17 mouse cellular contexts compared by ENCODE assay signal in genomic region chr8:8491908-8492307, GRCm38 (mm10).
"Had no signal": no experiment of that assay in that cellular context is flagged by ENCODE, and none has a peak within 500 bp of the region (broad histone marks: within the 10 kb centered on the region; RNA-seq: fewer than 3 reads in every experiment).

No protein-coding gene starts in this region.

- H3K9ac ChIP-seq: liver, postnatal 0 days; lung, embryonic 15.5 days; midbrain, embryonic 12.5 days; neural tube, embryonic 12.5 days; stomach, embryonic 15.5 days had no signal

- H3K36me3 ChIP-seq: lung, embryonic 15.5 days; midbrain, embryonic 12.5 days; neural tube, embryonic 12.5 days; stomach, embryonic 15.5 days had no signal

- H3K27me3 ChIP-seq: stomach, embryonic 15.5 days had no signal

- H3K27ac ChIP-seq: lung, embryonic 15.5 days; macrophage; midbrain, embryonic 12.5 days; neural tube, embryonic 12.5 days; stomach, embryonic 15.5 days; stomach, postnatal 0 days had no signal

- H3K4me3 ChIP-seq: lung, embryonic 15.5 days; megakaryocyte, embryonic 14.5 days; midbrain, embryonic 12.5 days; neural tube, embryonic 12.5 days; stomach, embryonic 15.5 days had no signal

- ATAC-seq: liver, postnatal 0 days; lung, postnatal 0 days had no signal

- H3K9me3 ChIP-seq: lung, embryonic 15.5 days; midbrain, embryonic 12.5 days; neural tube, embryonic 12.5 days; stomach, embryonic 15.5 days had no signal

- DNase-seq: liver, postnatal 0 days; lung, adult 2 months; lung, postnatal 14 days; lung, postnatal 36 days; midbrain, embryonic 14.5 days; right cerebral cortex, postnatal 14 days; thymus, adult 2 months; thymus, postnatal 25 days; thymus, postnatal 4 days had no signal

- H3K4me2 ChIP-seq: lung, embryonic 15.5 days; midbrain, embryonic 12.5 days; neural tube, embryonic 12.5 days; stomach, embryonic 15.5 days had no signal
